ENCODE assay signal across 8 mouse cellular contexts in the genomic region with DNA sequence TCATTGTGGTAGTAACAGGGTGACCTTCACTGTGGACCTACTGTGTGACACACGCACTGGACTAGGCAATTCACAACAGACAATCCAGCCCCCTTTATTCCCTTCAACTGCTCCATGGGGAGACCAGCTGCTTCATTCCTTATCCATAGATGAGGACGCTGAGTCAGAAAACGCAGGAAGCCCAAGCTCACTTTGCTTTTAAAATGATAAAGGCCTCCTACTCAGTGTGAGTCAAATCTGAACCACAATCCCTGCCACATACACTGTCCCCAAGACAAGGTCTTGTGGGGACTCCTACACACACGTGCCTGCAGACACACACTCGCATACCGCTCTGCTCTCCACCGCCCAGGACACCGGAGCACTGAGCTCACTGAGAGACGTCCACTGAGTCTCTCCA.
DNase-seq lines count a peak whose midpoint lies in the region; ATAC-seq and TF ChIP-seq lines count a peak whose summit lies in the region.
"Had no signal": no experiment of that assay in that cellular context is flagged by ENCODE, and none has a peak within 500 bp of the region (broad histone marks: within the 10 kb centered on the region; RNA-seq: fewer than 3 reads in every experiment).

No protein-coding gene starts in this region.

- TF ChIP-seq CTCF in embryonic fibroblast, embryonic 13.5 days (IDR thresholded peaks at IDR 0.05; ENCODE audit: borderline replicate concordance, insufficient read depth, low read length), result no peak
- no peak for TF ChIP-seq CTCF in hindbrain, postnatal 0 days (IDR thresholded peaks at IDR 0.05; ENCODE audit: low read depth)
- TF ChIP-seq CTCF in stomach, postnatal 0 days (IDR thresholded peaks at IDR 0.05; ENCODE audit: low read depth), result no peak

- no peaks in the 10 kb centered on the region for H3K36me3 ChIP-seq in midbrain, embryonic 10.5 days
- H3K36me3 ChIP-seq in midbrain, embryonic 11.5 days (ENCODE audit: control insufficient read depth, insufficient read depth, low read length), result no peaks in the 10 kb centered on the region
- no peaks in the 10 kb centered on the region for H3K36me3 ChIP-seq in hindbrain, postnatal 0 days (ENCODE audit: insufficient read depth, low read length)
- no peaks in the 10 kb centered on the region for H3K36me3 ChIP-seq in stomach, postnatal 0 days (ENCODE audit: control insufficient read depth, insufficient read depth, low read length)
- H3K36me3 ChIP-seq: intestine, embryonic 15.5 days had no signal

- no peak for TF ChIP-seq EP300 in stomach, postnatal 0 days (optimal IDR thresholded peaks at IDR 0.05)

- WGBS in midbrain, embryonic 10.5 days, result 85% methylated on average over 9 of the region's 9 CpGs
- WGBS in midbrain, embryonic 11.5 days, result 81% methylated on average over 9 of the region's 9 CpGs
- 62% methylated on average over 9 of the region's 9 CpGs for WGBS in hindbrain, postnatal 0 days
- WGBS in stomach, postnatal 0 days, result 91% methylated on average over 9 of the region's 9 CpGs

- no peak for TF ChIP-seq POLR2A in embryonic fibroblast, embryonic 13.5 days (IDR thresholded peaks at IDR 0.05; ENCODE audit: low read depth, low read length)

- H3K27ac ChIP-seq in midbrain, embryonic 10.5 days (replicated peaks), result peak overlapping the region; percentile 72
- H3K27ac ChIP-seq in midbrain, embryonic 11.5 days (ENCODE audit: low read depth, low read length), result no peak overlapping the region
- H3K27ac ChIP-seq in embryonic fibroblast, embryonic 13.5 days (ENCODE audit: insufficient read depth, low read length), result peak overlapping the region; percentile 27
- no peak overlapping the region for H3K27ac ChIP-seq in hindbrain, postnatal 0 days
- peak overlapping the region; percentile 63 for H3K27ac ChIP-seq in stomach, postnatal 0 days (replicated peaks)

- H3K9ac ChIP-seq in midbrain, embryonic 11.5 days (ENCODE audit: low read length), result no peak overlapping the region
- H3K9ac ChIP-seq in hindbrain, postnatal 0 days (replicated peaks; ENCODE audit: low read length), result no peak overlapping the region
- no peak overlapping the region for H3K9ac ChIP-seq in stomach, postnatal 0 days (ENCODE audit: low read length)
- H3K9ac ChIP-seq: intestine, embryonic 15.5 days had no signal

- ATAC-seq in midbrain, embryonic 11.5 days (ENCODE audit: low FRiP score), result no peak
- no peak for ATAC-seq in hindbrain, postnatal 0 days
- ATAC-seq in stomach, postnatal 0 days (ENCODE audit: low FRiP score, low TSS enrichment), result no peak
- ATAC-seq in activated CD4-positive, CD25-positive, alpha-beta regulatory T cell, adult 4 months, result no peak
- ATAC-seq: intestine, embryonic 15.5 days had no signal

- no peak for DNase-seq in midbrain, embryonic 10.5 days (ENCODE audit: low spot score)
- no peak for DNase-seq in midbrain, embryonic 11.5 days (ENCODE audit: low spot score, missing footprints)
- peak; percentile 15 for DNase-seq in hindbrain, postnatal 0 days (ENCODE audit: low spot score)
- DNase-seq in stomach, postnatal 0 days (ENCODE audit: low spot score), result no peak
- DNase-seq in adrenal gland, adult (ENCODE audit: inconsistent age in 2 of 2, low spot score in 1 of 2), result no peak

- peaks cover 16% of the 10 kb centered on the region for H3K4me1 ChIP-seq in midbrain, embryonic 10.5 days
- peaks cover 4% of the 10 kb centered on the region; the same call in 1 of the 2 replicates for H3K4me1 ChIP-seq in midbrain, embryonic 11.5 days (ENCODE audit: control insufficient read depth, insufficient read depth, low read length)
- no peaks in the 10 kb centered on the region for H3K4me1 ChIP-seq in embryonic fibroblast, embryonic 13.5 days (ENCODE audit: control insufficient read depth, insufficient read depth, low read length)
- H3K4me1 ChIP-seq in hindbrain, postnatal 0 days (ENCODE audit: insufficient read depth, low read length), result no peaks in the 10 kb centered on the region
- H3K4me1 ChIP-seq in stomach, postnatal 0 days (replicated peaks; ENCODE audit: control insufficient read depth, insufficient read depth), result no peaks in the 10 kb centered on the region

- no peaks in the 10 kb centered on the region for H3K27me3 ChIP-seq in midbrain, embryonic 10.5 days (ENCODE audit: low read depth, poor library complexity, severe bottlenecking)
- H3K27me3 ChIP-seq in midbrain, embryonic 11.5 days (ENCODE audit: control insufficient read depth, insufficient read depth, low read length), result no peaks in the 10 kb centered on the region
- no peaks in the 10 kb centered on the region for H3K27me3 ChIP-seq in hindbrain, postnatal 0 days (ENCODE audit: insufficient read depth, low read length)
- H3K27me3 ChIP-seq in stomach, postnatal 0 days (ENCODE audit: control insufficient read depth, insufficient read depth, low read length), result no peaks in the 10 kb centered on the region
- H3K27me3 ChIP-seq: intestine, embryonic 15.5 days had no signal

- H3K9me3 ChIP-seq in midbrain, embryonic 10.5 days (replicated peaks), result no peaks in the 10 kb centered on the region
- no peaks in the 10 kb centered on the region for H3K9me3 ChIP-seq in midbrain, embryonic 11.5 days (ENCODE audit: control insufficient read depth, low read length)
- H3K9me3 ChIP-seq in hindbrain, postnatal 0 days (ENCODE audit: low read length), result no peaks in the 10 kb centered on the region
- H3K9me3 ChIP-seq in stomach, postnatal 0 days (ENCODE audit: control insufficient read depth, low read length), result no peaks in the 10 kb centered on the region
- H3K9me3 ChIP-seq: intestine, embryonic 15.5 days had no signal

- H3K4me2 ChIP-seq in midbrain, embryonic 11.5 days, result no peak overlapping the region
- no peak overlapping the region for H3K4me2 ChIP-seq in hindbrain, postnatal 0 days (ENCODE audit: low read depth, low read length)
- no peak overlapping the region for H3K4me2 ChIP-seq in stomach, postnatal 0 days (replicated peaks; ENCODE audit: low read depth)
- H3K4me2 ChIP-seq: intestine, embryonic 15.5 days had no signal

- H3K4me3 ChIP-seq in midbrain, embryonic 10.5 days, result no peak overlapping the region
- H3K4me3 ChIP-seq in midbrain, embryonic 11.5 days (ENCODE audit: low read depth, low read length), result no peak overlapping the region
- no peak overlapping the region for H3K4me3 ChIP-seq in embryonic fibroblast, embryonic 13.5 days (ENCODE audit: insufficient read depth, low read length)
- H3K4me3 ChIP-seq in hindbrain, postnatal 0 days (ENCODE audit: low read length), result no peak overlapping the region
- H3K4me3 ChIP-seq in stomach, postnatal 0 days (ENCODE audit: low read depth, low read length), result no peak overlapping the region
- H3K4me3 ChIP-seq: intestine, embryonic 15.5 days had no signal

Comparison
In these comparisons a context has a peak if more than half of its experiments do, and no peak if none do; other contexts are left out.
1. H3K27ac ChIP-seq: peak in midbrain, embryonic 10.5 days (single experiment), embryonic fibroblast, embryonic 13.5 days (single experiment) and stomach, postnatal 0 days (single experiment); none in midbrain, embryonic 11.5 days (single experiment) and hindbrain, postnatal 0 days (single experiment).